Mouse (Mus musculus): ENCODE measurements around the gene Tbc1d8.

Gene Tbc1d8

DNA sequence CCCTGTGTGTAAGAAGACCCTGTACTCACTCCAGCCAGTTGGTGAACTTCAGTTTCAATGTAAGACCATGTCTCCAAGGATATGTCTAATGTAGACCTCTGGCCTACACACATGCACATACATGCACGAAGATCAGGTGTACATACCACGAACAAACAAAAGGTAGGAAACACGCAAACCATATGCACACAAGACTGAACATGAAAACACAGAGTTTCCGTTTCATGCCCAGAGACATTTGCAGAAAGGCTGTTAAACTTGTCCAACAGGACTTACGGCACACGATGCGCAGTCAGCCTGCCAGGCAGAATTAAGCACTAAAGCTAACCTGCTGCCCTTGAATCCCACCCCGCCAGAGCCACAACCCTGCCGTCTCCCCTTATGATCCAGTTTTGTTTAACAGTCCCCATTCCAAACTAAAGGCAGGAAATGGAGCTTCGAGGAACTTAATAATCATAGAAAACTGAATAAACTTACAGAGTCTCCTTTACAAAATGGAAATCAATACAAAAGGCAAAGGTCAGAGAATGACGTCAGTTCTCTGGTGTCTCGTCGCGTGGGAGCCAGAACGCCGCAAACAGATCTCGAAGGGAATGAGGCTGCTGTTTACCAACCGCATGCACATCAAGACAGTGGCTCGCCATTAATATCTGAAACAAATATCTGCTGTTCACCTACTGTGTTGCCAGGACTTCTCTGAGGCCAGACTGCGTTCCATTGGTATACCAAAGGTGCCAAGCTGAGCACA, 33.1 kb downstream of the Tbc1d8 start:
- no peak for DNase-seq (ENCODE audit: low spot score)

DNA sequence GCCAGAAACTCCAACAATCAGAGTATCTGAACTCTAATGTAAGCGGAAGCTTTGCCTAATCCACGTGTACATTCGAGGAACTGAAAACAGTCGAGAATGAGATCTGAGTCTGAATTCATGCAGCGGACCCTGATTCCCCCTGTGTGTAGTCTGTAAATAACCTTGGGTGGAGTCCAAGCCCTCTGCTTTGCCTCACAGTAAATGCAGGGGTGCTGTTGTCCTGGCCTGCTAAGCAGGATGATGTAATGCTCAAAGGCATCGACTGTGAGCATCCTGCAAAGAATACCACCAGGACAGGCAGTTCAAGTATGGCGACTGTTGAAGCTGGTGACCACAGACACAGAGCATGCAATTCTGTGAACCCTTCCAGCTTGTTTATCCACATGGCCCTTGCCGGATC, 34.8 kb downstream of the Tbc1d8 start:
- peak; percentile 14 for DNase-seq (ENCODE audit: low spot score)

GRCm38 (mm10) chr1:39441686-39442085, 36.9 kb downstream of the Tbc1d8 start:
- DNase-seq (ENCODE audit: low spot score), result no peak

GRCm38 (mm10) chr1:39439661-39440548, 38.6 kb downstream of the Tbc1d8 start:
- DNase-seq (ENCODE audit: low spot score), result no peak

- no peak for DNase-seq (ENCODE audit: low spot score)
Observed at GRCm38 (mm10) chr1:39438629-39439028, 39.9 kb downstream of the Tbc1d8 start.

GRCm38 (mm10) chr1:39434264-39434663, 44.3 kb downstream of the Tbc1d8 start:
- no peak for DNase-seq (ENCODE audit: low spot score)

DNA sequence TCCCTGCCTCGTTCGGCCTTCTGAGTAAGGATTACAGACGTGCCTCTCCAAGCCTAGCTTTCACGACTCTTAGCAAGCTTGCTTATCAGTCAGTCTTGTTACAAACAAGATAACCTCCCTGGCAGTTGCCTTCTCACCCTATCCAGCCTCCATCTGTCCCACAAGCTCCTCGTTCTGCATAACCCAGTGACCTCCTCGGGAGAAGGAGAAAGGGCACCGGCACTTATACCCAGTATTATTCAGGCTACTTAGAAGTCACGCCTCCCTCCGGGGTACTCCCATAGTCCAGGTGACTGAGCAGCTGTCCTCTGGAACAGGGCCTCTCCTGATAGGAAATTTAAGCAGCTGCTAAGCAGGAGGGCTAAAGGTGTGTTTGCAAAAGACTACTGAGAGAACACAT, 48.5 kb downstream of the Tbc1d8 start:
- no peak for DNase-seq (ENCODE audit: low spot score)

DNA sequence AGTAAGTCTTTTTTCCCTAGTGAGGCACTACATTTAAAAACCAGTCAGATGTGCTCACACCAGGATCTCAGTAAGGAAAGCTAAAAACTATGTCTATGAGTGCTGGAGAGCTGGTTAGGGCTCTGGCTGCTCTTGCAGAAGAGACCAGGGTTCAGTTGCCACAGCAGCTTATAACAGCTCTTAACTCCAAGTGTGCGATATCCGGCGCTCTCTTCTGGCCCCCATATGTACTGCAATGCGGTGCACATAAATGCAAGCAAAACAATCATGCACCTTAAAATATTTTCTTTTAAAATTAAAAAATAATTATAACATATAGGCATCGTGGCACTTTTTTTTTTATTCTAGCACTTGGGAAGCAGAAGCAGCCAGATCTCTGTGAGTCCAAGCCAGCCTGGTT, 49.5 kb downstream of the Tbc1d8 start:
- DNase-seq (ENCODE audit: low spot score), result no peak

DNA sequence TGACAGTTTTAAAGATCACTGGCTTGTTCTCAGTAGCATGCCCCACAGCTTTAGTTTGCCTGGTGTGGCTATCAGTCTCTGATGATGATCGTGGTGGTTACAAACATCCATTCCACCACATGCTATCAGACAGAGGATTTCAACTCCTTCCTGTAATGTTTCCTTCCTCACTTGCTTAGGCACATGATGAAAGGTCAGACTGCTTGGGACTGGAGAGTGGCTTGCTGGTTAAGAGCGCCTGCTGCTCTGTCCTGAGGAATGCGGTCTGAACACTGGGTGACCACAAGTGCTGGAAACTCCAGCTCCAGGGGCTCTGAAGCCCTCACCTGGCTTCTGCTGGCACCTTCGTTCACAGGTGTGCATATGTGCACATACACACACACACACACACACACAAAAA, 50.3 kb downstream of the Tbc1d8 start:
- DNase-seq (ENCODE audit: low spot score), result no peak

DNA sequence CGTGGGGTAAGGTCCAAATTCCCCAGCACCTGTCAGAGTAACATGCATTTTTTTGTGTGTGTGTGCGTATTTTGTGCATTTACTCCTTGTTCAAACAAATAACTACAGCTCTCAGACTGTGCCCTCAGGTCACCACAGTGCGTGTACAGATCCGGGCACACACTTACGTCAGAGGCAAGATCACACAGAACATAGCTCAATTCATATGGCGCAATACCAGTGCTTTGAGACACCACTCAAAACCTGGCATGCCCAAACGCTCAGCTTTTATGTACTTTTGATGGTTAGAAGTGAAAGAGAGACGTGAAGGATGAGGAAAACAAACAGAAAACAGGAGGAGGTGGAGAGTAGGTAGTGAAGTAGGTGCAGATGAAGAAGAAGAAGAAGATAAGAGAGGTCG, 53.1 kb downstream of the Tbc1d8 start:
- no peak for DNase-seq (ENCODE audit: low spot score)

DNA sequence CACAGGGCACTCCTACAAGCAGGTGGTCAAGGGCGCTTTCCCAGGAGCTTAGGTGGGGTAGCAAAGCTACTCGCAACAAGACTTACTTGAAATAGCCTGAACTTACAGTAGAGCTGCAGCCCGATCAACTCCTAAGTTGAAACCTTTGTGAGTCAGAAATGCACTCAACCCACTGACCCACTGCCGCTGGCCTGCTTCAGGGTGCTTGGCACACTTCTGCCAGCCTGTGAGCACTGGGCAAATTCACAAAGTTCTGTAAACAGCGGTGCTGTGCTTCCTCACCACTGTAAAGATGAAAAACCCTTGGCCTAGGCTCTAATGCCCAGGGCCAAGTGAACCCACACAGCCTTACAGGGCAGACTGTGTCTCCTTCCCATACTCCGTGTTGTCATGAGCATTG, 57.6 kb downstream of the Tbc1d8 start:
- DNase-seq (ENCODE audit: low spot score), result no peak

DNA sequence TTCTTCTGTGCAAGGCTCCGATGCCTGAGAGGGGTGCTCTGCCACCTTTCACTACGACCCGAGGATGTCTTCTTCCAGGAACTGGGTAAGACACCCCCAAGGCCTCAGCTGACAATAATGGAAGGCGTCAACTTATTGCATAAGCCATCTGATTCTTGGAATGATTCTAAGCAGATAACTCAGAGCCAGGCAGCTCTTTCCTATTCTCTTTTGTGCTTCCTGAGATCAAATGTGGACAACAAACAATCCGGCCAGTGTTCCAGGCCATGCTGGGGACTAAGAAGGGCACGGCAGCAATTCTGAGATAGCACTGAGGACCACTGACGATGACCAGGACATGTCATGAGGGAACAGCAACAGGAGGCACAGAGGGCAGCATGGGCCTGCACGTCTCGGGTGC, 59.7 kb downstream of the Tbc1d8 start:
- no peak for DNase-seq (ENCODE audit: low spot score)

DNA sequence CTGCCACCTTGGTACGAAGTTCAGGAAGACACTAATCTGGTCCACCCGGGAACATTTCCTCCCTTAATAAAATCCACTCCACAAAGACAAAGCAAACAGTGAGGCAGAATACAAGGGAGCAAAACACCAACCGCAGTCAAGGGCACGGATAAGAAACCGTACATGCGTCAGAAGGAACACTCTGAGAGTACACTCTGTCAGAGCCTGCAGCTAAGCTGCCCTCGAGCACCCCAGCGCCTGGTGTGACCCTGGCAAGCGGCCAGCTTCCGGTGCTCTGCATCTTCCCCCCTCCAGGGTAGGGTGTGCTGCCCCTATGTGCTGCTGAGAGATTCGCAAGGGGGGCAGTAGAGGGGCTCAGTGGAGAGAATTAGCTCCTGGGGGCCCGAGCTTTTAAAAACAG, 60.7 kb downstream of the Tbc1d8 start:
- DNase-seq (ENCODE audit: low spot score), result no peak

DNA sequence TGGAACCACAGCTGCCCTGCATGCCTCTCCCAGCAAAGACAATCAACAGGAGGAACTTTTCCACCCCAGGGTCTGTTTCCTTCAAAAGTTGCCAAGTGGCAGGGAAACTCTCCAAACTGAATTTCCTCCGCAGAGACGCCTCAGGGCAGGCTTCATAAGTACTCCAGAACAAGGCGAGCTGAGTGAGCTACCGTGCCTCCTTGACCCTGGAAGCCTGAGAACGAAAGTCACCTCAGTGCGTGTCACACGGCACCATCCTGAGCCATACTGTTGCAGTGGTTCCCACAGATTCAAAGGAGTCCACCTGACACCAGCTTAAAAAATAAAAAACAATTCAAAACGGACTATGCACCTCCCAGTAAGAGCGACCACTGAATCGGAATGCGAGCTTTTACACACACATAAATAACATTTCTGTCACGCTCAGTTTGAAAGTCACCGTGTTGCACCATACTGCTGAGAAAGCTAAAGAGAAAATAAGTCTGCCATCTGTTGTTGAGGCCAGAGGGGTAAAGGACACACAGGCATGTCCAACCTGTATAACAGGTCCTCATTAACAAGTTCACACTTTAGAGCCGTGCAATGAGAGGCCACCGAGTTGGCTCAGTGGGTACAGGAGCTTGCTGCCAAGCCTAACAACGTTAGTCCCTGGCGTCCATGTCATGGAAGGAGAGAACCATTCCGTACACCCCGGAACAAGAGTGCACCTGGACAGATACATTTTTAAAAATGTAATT, 68.3 kb downstream of the Tbc1d8 start:
- DNase-seq (ENCODE audit: low spot score), result no peak

DNA sequence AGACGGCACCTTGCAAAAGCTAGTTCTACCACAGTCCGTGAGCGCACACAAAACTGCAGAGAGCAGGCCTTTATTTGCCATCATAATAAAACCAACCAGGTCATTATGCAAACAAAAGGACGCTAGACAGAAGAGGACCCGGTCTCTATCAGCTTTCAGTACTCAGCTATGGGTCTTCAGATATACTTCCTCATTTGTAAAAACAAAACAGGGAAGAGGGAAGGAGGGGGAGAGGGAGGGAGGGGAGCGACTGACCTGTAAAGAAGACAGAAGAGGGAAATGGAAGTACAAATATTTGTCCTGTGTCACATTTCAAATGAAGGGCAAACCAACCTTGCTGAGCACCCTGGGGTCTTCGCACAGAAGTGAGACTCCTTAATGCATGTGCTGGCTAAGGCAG, 69.9 kb downstream of the Tbc1d8 start:
- DNase-seq (ENCODE audit: low spot score), result no peak

DNA sequence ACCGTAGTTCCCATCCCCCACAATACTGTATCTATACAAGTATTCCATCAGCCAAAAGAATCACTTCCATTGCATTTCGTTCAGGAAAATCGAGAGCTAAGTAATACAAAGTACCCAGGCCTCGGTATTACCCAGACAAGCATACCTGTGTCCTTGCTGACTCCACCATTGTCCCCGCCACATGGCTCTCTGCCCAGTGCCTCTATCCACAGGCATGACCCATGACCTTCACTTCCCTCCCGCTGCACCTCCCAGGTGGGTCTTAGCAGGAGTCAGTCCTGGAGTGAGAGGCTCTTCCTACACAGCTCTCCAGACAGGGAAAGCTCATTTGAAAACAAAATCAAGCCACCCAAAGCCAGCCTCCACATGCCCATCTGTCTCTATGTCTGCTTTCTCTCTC, 70.4 kb downstream of the Tbc1d8 start:
- no peak for DNase-seq (ENCODE audit: low spot score)

GRCm38 (mm10) chr1:39407108-39407507, 71.4 kb downstream of the Tbc1d8 start:
- DNase-seq (ENCODE audit: low spot score), result no peak

- DNase-seq (ENCODE audit: low spot score), result no peak
Observed at GRCm38 (mm10) chr1:39400173-39400572, 78.4 kb downstream of the Tbc1d8 start.

DNA sequence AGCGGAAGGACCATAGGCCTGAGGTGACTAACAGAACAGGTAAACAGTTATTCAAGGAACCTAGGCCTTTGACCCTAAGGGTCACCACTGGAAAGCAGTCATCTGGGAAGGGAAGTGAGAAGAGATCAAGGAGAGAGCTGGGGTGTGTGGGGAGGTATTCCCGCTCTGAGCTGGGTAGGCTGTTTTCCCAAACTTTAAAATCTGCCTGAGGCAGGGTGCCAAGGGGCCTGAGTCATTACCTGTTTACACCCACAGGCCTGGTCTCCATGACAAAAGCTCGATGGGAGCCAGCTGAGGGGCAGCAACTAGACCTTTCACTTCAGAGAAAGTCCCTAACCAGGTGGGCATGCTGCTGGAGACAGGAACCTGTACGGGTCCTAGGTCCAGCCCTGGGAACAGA, 79.3 kb downstream of the Tbc1d8 start:
- DNase-seq (ENCODE audit: low spot score), result no peak

- DNase-seq (ENCODE audit: low spot score), result no peak
Observed at GRCm38 (mm10) chr1:39398284-39398683, 80.3 kb downstream of the Tbc1d8 start.

DNA sequence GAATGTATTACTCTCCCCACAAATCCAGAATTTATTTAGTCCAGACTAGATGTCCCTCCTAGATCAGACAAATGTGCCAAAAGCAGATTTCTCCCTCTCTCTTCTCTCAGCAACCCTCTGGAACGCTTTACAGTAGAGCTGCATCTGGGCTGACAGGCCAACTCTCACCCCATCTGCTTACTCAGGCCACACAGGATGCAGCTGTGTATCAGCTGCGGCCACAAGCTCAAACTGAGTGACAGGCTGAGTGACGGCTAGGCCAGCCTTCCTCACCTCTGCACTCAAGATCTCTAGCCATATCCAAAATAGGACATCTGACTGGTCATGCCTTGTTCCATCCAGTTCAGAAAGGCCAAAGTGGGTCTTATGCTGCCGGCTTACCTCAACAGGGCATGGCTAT, 82.2 kb downstream of the Tbc1d8 start:
- DNase-seq (ENCODE audit: low spot score), result no peak

DNA sequence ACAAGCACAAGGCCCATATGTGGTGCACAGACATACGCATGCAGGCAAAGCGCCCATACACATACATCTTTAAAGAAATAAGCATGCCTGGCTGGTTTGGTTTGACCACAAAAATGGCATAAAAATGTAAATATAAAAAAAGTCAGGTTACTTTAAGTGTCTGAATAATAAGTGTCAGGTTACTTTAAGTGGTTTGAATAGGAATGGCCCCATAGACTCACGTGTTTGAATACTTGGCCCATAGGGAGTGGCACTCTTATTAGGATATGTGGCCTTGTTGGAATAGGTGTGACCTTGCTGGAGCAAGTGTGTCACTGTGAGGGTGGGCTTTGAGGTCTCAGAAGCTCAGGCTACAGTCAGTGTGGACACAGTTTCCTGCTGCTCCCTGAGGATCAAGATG, 83.9 kb downstream of the Tbc1d8 start:
- DNase-seq (ENCODE audit: low spot score), result no peak

- peak; percentile 74 for DNase-seq (ENCODE audit: low spot score)
Observed at GRCm38 (mm10) chr1:39394096-39394495, 84.5 kb downstream of the Tbc1d8 start.
